Mouse (Mus musculus) left cerebral cortex, postnatal 36 days (tissue): ENCODE data around the gene Ripor3. TPM values are rescaled to one million over a fixed set of nuclear protein-coding genes. Genes with fewer than 3 reads are reported as not detected.

ENCODE experiments used
- DNase-seq, 2 experiments: peaks; one replicate each; pipeline ENCODE4 v3.0.0; 2021 to 2022; ENCODE audit warnings: low spot score in 2 of 2, mixed read lengths in 1 of 2
- intact Hi-C: fragments of 180-260 bp; cut with DNase I; formaldehyde crosslinking; loops from one replicate; pipeline ENCODE4 v1.15.1; 2025
- total RNA-seq, 2 experiments: library from RNA; stranded (reverse); gene quantifications; 2 replicates each; pipeline ENCODE4 v1.2.3; 2021

The Ripor3 gene
- total RNA-seq, 2 experiments from 2014 or later, result 0.32 to 1.7 TPM

- DNase-seq, result no peak
- intact Hi-C loops, result no loop called here
Observed at GRCm38 (mm10) chr2:167960584-167960983, 49.8 kb downstream of the Ripor3 start.

GRCm38 (mm10) chr2:167959996-167960395 lies 50.4 kb downstream of the Ripor3 start:
- no peak for DNase-seq
- intact Hi-C loops, result no loop called here

- intact Hi-C loops, result no loop called here
Observed at GRCm38 (mm10) chr2:167959384-167959911, 51.0 kb downstream of the Ripor3 start.

GRCm38 (mm10) chr2:167958843-167959242 lies 51.6 kb downstream of the Ripor3 start:
- DNase-seq, result no peak
- intact Hi-C loops, result no loop called here

More at GRCm38 (mm10) chr2:167959384-167959911, 51.0 kb downstream of the Ripor3 start:
- no peak for DNase-seq

- no peak for DNase-seq
- intact Hi-C loops, result no loop called here
Observed at GRCm38 (mm10) chr2:167958082-167958788, 52.2 kb downstream of the Ripor3 start.

- no peak for DNase-seq
Observed at GRCm38 (mm10) chr2:167957539-167957938, 52.9 kb downstream of the Ripor3 start.

GRCm38 (mm10) chr2:167954928-167955327 lies 55.5 kb downstream of the Ripor3 start:
- intact Hi-C loops, result no loop called here
- no peak for DNase-seq

More at GRCm38 (mm10) chr2:167957539-167957938, 52.9 kb downstream of the Ripor3 start:
- intact Hi-C loops, result no loop called here

DNA sequence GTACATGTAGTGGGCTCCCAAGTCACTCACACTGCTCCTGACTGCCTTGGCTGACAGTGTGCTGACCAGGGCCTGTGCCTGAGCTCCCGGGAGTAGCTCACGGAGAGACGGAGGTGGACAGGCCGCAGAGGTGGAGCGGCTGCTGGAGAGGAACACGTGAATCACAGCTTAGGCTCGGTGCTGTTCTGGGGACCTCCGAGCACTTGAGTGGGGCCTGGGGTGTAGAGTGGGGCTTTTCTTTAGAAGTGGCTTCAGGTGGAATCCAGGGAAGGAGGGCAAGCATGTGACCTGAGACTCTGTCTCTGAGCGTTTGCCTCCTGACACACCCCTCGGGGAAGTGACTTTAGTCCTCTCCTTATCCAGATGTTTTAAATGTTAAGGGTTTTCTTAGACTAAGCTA lies 56.6 kb downstream of the Ripor3 start:
- DNase-seq, result no peak

GRCm38 (mm10) chr2:167951301-167952211 lies 58.9 kb downstream of the Ripor3 start:
- DNase-seq, result no peak
- intact Hi-C loops, result no loop called here

More for the DNA sequence above, 56.6 kb downstream of the Ripor3 start:
- intact Hi-C loops, result no loop called here

DNA sequence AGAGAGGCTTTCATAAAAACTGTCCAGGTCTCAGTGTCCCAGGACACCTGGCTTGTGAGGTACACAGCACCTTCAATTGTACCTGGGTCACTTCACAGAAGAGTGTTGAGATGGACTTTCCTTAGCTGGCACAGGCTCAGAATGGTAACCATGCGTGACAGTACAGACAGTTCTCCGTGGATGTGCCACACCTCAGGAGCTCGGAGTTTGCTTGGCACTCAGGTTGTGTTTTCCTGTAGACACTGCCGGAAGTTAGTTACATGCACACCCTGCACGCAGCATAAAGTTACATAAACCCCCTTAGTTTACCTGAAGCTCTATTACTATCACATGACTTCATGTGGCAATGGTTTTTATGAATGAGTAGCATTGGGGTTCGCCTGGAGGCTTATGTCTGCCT lies 59.7 kb downstream of the Ripor3 start:
- intact Hi-C loops, result no loop called here
- DNase-seq, result no peak

DNA sequence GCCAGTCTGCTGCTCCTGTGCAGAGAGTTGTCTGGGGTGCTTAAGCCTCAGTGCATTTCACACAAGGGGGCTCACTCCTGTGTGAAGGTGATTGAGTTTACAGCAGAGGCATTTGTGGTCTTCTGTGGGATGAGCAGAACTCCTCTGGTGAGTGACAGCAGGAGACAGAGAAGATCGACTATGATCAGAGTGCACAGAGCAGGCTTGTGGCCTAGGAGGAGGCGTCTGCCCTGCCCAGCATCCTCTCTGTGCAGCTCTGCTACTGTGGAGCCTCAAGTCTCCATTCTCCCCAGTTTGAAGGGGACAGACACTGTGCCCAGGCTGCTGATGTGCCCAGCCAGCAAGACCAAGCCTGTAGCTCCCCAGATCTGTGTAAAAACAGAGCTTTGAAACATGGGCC lies 60.6 kb downstream of the Ripor3 start:
- intact Hi-C loops, result no loop called here
- no peak for DNase-seq

DNA sequence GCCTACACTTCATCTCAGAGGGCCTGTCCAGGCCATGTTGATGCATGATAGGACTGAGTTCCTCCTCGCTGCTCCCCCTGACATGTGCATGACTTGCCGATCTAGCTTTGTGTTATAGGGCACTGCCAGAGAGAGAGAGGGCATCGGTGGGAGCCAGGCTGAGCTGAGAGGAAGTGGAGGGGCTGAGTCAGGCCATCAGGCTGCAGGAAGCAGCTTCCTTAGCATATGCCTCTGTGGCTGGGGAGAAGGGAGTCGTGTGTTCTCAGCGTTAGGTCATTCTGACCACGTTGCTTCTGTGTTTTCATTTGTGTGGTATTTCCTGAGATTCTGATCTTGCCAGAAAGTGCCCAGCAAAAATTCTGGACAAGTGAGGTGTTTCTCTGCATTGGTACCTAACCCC lies 61.2 kb downstream of the Ripor3 start:
- intact Hi-C loops, result no loop called here
- no peak for DNase-seq

DNA sequence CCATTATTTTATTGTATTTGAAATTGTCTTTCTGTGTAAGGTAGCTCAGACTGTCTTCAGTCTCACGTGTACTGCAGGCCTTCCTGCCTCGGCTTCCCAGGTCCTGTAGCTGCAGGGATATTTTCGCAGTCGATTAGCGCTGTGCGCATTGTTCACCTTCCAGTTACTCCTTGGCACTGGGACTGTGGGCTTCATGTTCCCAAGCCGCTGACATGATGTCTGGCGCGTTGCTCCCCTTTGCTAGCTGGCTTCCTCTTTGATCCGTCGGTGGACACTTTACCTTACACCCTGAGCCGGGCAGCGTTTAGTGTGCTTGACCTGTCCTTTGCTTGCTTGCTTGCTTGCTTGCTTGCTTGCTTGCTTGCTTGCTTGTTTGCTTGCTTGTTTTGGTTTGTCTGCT lies 61.9 kb downstream of the Ripor3 start:
- intact Hi-C loops, result no loop called here
- no peak for DNase-seq

GRCm38 (mm10) chr2:167948047-167948446 lies 62.4 kb downstream of the Ripor3 start:
- intact Hi-C loops, result no loop called here
- no peak for DNase-seq

DNA sequence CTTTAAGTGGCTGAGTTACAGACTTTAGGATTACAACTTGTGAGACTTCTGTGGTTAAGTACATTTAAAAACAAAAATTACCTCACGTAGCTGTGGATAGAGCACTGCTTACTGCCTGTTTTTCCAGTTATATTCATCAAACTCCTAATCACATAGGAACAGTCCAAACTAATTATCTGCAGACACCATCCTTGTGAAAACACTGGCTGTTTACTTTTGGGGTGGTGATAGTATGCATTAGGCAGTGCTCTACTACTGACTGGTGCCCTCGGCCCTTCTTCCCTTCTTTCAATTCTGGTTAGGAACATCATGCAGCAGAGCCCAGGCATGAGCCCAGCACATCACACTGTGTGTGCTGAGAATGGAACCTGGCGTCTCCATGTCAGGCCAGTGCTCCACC lies 63.2 kb downstream of the Ripor3 start:
- no peak for DNase-seq
- intact Hi-C loops, result no loop called here

DNA sequence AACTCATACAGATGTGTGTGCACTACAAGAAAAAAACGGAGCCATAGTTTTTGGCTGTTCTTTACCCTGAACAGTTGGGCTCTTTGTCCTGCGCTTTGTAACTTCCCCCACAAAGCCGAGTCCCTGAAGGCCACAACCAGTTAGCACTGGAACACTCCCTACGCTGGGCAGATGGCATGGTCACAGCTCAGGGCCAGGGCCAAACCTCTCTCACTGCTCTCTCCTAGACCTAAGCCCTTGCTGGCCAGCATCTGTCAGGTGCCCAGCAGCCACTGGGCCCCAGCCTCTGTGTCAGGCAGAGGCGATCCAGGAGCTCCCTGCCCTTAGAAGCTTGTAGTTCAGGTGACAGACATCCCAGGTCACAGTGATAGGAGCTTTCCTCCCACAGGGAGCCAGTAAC lies 65.0 kb downstream of the Ripor3 start:
- no peak for DNase-seq
- intact Hi-C loops, result no loop called here

GRCm38 (mm10) chr2:167944193-167944592 lies 66.2 kb downstream of the Ripor3 start:
- DNase-seq, result no peak
- intact Hi-C loops, result no loop called here

GRCm38 (mm10) chr2:167942926-167943633 lies 67.3 kb downstream of the Ripor3 start:
- intact Hi-C loops, result no loop called here
- peak; percentile 37 to 38 for DNase-seq

- peak; percentile 69 to 77 for DNase-seq
- intact Hi-C loops, result no loop called here
Observed at GRCm38 (mm10) chr2:167942199-167942925, 68.1 kb downstream of the Ripor3 start.
